Mouse (Mus musculus): ENCODE measurements around the gene Taf11.

GRCm38 (mm10) chr17:27856798-27857648 is 52.6 kb downstream of the Taf11 start:
- no peak for TF ChIP-seq CTCF (IDR thresholded peaks at IDR 0.05; ENCODE audit: control insufficient read depth, insufficient read depth, insufficient replicate concordance, low read depth, low read length)
- TF ChIP-seq POLR2A (IDR thresholded peaks at IDR 0.05; ENCODE audit: control insufficient read depth, low read depth, low read length) = no peak
